Mouse (Mus musculus): ENCODE measurements around the gene Scgb1c1. TPM values are rescaled to one million over a fixed set of nuclear protein-coding genes. Genes with fewer than 3 reads are reported as not detected.

Scgb1c1 gene
- polyA plus RNA-seq (2015; fragmentation: Nextera tagmentation; extraction: Ambion mirVana): not detected in 2 replicates

GRCm38 (mm10) chr7:140844905-140845665, at the start of gene Scgb1c1:
Gene Scgb1c1, plus strand, starts transcription at chr7:140845547.
- peaks cover 3% of the 10 kb centered on the region; the same call in 1 of the 2 replicates for H3K4me1 ChIP-seq
- no peaks in the 10 kb centered on the region for H3K36me3 ChIP-seq
- no peak within 1 kb of the TSS for H3K4me2 ChIP-seq
- H3K27ac ChIP-seq: no peak within 1 kb of the TSS
- WGBS: 30% methylated on average over 14 of the region's 14 CpGs
- no peaks in the 10 kb centered on the region for H3K9me3 ChIP-seq (replicated peaks)
- peaks cover 38% of the 10 kb centered on the region for H3K27me3 ChIP-seq
- peak; percentile 80 for ATAC-seq (replicated peaks; ENCODE audit: low FRiP score)
- H3K9ac ChIP-seq: no peak within 1 kb of the TSS
- no peak within 1 kb of the TSS for H3K4me3 ChIP-seq (replicated peaks)

GRCm38 (mm10) chr7:140797619-140798018, 47.7 kb upstream of the Scgb1c1 start:
- Histone ChIP-seq H3K9me3 (replicated peaks) (no peaks in the 10 kb centered on the region), H3K4me1 (peaks cover 3% of the 10 kb centered on the region; the same call in 1 of the 2 replicates), H3K9ac (no peak overlapping the region), H3K27me3 (no peaks in the 10 kb centered on the region), H3K4me3 (replicated peaks) (no peak overlapping the region), H3K27ac (no peak overlapping the region), H3K4me2 (no peak overlapping the region), H3K36me3 (no peaks in the 10 kb centered on the region)
- WGBS: 85% methylated on average over 3 of the region's 3 CpGs
- no peak; the same call in 1 of the 2 replicates for ATAC-seq (replicated peaks; ENCODE audit: low FRiP score)

GRCm38 (mm10) chr7:140798212-140798611, 47.1 kb upstream of the Scgb1c1 start:
- Histone ChIP-seq H3K4me3 (replicated peaks) (no peak overlapping the region), H3K9ac (no peak overlapping the region), H3K27me3 (no peaks in the 10 kb centered on the region), H3K4me1 (peaks cover 5% of the 10 kb centered on the region; the same call in 1 of the 2 replicates), H3K27ac (no peak overlapping the region), H3K9me3 (replicated peaks) (no peaks in the 10 kb centered on the region), H3K4me2 (no peak overlapping the region), H3K36me3 (no peaks in the 10 kb centered on the region)
- 71% methylated on average over 2 of the region's 2 CpGs for WGBS
- ATAC-seq (replicated peaks; ENCODE audit: low FRiP score): no peak; the same call in 1 of the 2 replicates

- 0 out of 2 replicates have a peak, but pooled peaks have one; percentile 53 for ATAC-seq (replicated peaks; ENCODE audit: low FRiP score)
- 32% methylated on average over 6 of the region's 6 CpGs for WGBS
- Histone ChIP-seq H3K27me3 (no peaks in the 10 kb centered on the region), H3K4me2 (no peak overlapping the region), H3K36me3 (no peaks in the 10 kb centered on the region), H3K4me1 (peaks cover 5% of the 10 kb centered on the region; the same call in 1 of the 2 replicates), H3K9ac (no peak overlapping the region), H3K9me3 (replicated peaks) (no peaks in the 10 kb centered on the region), H3K4me3 (replicated peaks) (no peak overlapping the region), H3K27ac (no peak overlapping the region)
Measured at GRCm38 (mm10) chr7:140802629-140803028, 42.7 kb upstream of the Scgb1c1 start.

GRCm38 (mm10) chr7:140805704-140806103, 39.6 kb upstream of the Scgb1c1 start:
- WGBS: 16% methylated on average over 1 of the region's 1 CpGs
- H3K36me3 ChIP-seq: peaks cover 3% of the 10 kb centered on the region; the same call in 1 of the 2 replicates
- H3K27ac ChIP-seq: no peak overlapping the region
- peaks cover 5% of the 10 kb centered on the region; the same call in 1 of the 2 replicates for H3K4me1 ChIP-seq
- no peak overlapping the region for H3K4me2 ChIP-seq
- H3K9me3 ChIP-seq (replicated peaks): no peaks in the 10 kb centered on the region
- no peaks in the 10 kb centered on the region for H3K27me3 ChIP-seq
- no peak for ATAC-seq (replicated peaks; ENCODE audit: low FRiP score)
- H3K4me3 ChIP-seq (replicated peaks): no peak overlapping the region
- H3K9ac ChIP-seq: no peak overlapping the region

- Histone ChIP-seq H3K9ac (no peak overlapping the region), H3K4me2 (no peak overlapping the region), H3K27ac (no peak overlapping the region), H3K4me3 (replicated peaks) (no peak overlapping the region), H3K36me3 (peaks cover 17% of the 10 kb centered on the region), H3K9me3 (replicated peaks) (no peaks in the 10 kb centered on the region), H3K27me3 (no peaks in the 10 kb centered on the region), H3K4me1 (no peaks in the 10 kb centered on the region)
- ATAC-seq (replicated peaks; ENCODE audit: low FRiP score): no peak
- 93% methylated on average over 6 of the region's 6 CpGs for WGBS
Measured at GRCm38 (mm10) chr7:140810496-140810895, 34.9 kb upstream of the Scgb1c1 start.

- H3K4me1 ChIP-seq: no peaks in the 10 kb centered on the region
- no peak overlapping the region for H3K4me2 ChIP-seq
- H3K9ac ChIP-seq: no peak overlapping the region
- H3K4me3 ChIP-seq (replicated peaks): no peak overlapping the region
- WGBS: 83% methylated on average over 13 of the region's 13 CpGs
- H3K36me3 ChIP-seq: peaks cover 17% of the 10 kb centered on the region
- H3K9me3 ChIP-seq (replicated peaks): no peaks in the 10 kb centered on the region
- no peak overlapping the region for H3K27ac ChIP-seq
- no peaks in the 10 kb centered on the region for H3K27me3 ChIP-seq
- no peak for ATAC-seq (replicated peaks; ENCODE audit: low FRiP score)
Measured at GRCm38 (mm10) chr7:140811714-140812113, 33.6 kb upstream of the Scgb1c1 start.

- Histone ChIP-seq H3K9me3 (replicated peaks) (no peaks in the 10 kb centered on the region), H3K27ac (no peak overlapping the region), H3K27me3 (no peaks in the 10 kb centered on the region), H3K4me1 (no peaks in the 10 kb centered on the region), H3K4me3 (replicated peaks) (no peak overlapping the region), H3K4me2 (no peak overlapping the region), H3K36me3 (peaks cover 17% of the 10 kb centered on the region), H3K9ac (no peak overlapping the region)
- no peak for ATAC-seq (replicated peaks; ENCODE audit: low FRiP score)
- WGBS: 87% methylated on average over 12 of the region's 12 CpGs
Measured at GRCm38 (mm10) chr7:140812850-140813249, 32.5 kb upstream of the Scgb1c1 start.

- peaks cover 10% of the 10 kb centered on the region for H3K4me1 ChIP-seq
- H3K4me3 ChIP-seq (replicated peaks): no peak overlapping the region
- H3K9me3 ChIP-seq (replicated peaks): no peaks in the 10 kb centered on the region
- no peaks in the 10 kb centered on the region for H3K36me3 ChIP-seq
- H3K4me2 ChIP-seq: no peak overlapping the region
- no peak for ATAC-seq (replicated peaks; ENCODE audit: low FRiP score)
- H3K27ac ChIP-seq: no peak overlapping the region
- WGBS: 63% methylated on average over 4 of the region's 4 CpGs
- no peak overlapping the region for H3K9ac ChIP-seq
- no peaks in the 10 kb centered on the region for H3K27me3 ChIP-seq
Measured at GRCm38 (mm10) chr7:140820173-140820572, 25.2 kb upstream of the Scgb1c1 start.

- H3K27me3 ChIP-seq: no peaks in the 10 kb centered on the region
- peak overlapping the region; percentile 90 for H3K4me2 ChIP-seq
- 0 out of 2 replicates have a peak, but pooled peaks have one; percentile 22 for ATAC-seq (replicated peaks; ENCODE audit: low FRiP score)
- peaks cover 10% of the 10 kb centered on the region for H3K4me1 ChIP-seq
- H3K4me3 ChIP-seq (replicated peaks): peak overlapping the region; percentile 56
- H3K36me3 ChIP-seq: no peaks in the 10 kb centered on the region
- WGBS: 54% methylated on average over 5 of the region's 5 CpGs
- H3K27ac ChIP-seq: no peak overlapping the region
- peak overlapping the region; percentile 42; the same call in 1 of the 2 replicates for H3K9ac ChIP-seq
- no peaks in the 10 kb centered on the region for H3K9me3 ChIP-seq (replicated peaks)
Measured at GRCm38 (mm10) chr7:140821305-140821652, 24.1 kb upstream of the Scgb1c1 start.

GRCm38 (mm10) chr7:140821653-140822329, 23.6 kb upstream of the Scgb1c1 start, which contains the start of gene Zfp941:
Gene Zfp941, minus strand, starts transcription at chr7:140822178.
- H3K4me2 ChIP-seq: peak within 1 kb of the TSS; percentile 90
- no peaks in the 10 kb centered on the region for H3K36me3 ChIP-seq
- WGBS: 2% methylated on average over 21 of the region's 21 CpGs
- H3K27ac ChIP-seq: no peak within 1 kb of the TSS
- peaks cover 10% of the 10 kb centered on the region for H3K4me1 ChIP-seq
- peak within 1 kb of the TSS; percentile 56 for H3K4me3 ChIP-seq (replicated peaks)
- H3K9ac ChIP-seq: peak within 1 kb of the TSS; percentile 42
- ATAC-seq (replicated peaks; ENCODE audit: low FRiP score): peak; percentile 85
- H3K27me3 ChIP-seq: peaks cover 5% of the 10 kb centered on the region; the same call in 1 of the 2 replicates
- H3K9me3 ChIP-seq (replicated peaks): no peaks in the 10 kb centered on the region

- Histone ChIP-seq H3K9ac (no peak overlapping the region), H3K27ac (no peak overlapping the region), H3K4me1 (peaks cover 10% of the 10 kb centered on the region), H3K36me3 (no peaks in the 10 kb centered on the region), H3K27me3 (peaks cover 7% of the 10 kb centered on the region; the same call in 1 of the 2 replicates), H3K9me3 (replicated peaks) (no peaks in the 10 kb centered on the region), H3K4me3 (replicated peaks) (no peak overlapping the region), H3K4me2 (no peak overlapping the region)
- ATAC-seq (replicated peaks; ENCODE audit: low FRiP score): no peak
- 90% methylated on average over 4 of the region's 4 CpGs for WGBS
Measured at GRCm38 (mm10) chr7:140822731-140823130, 22.6 kb upstream of the Scgb1c1 start.
